Mouse (Mus musculus) cerebellum, adult 2 months (tissue): Measurements from ENCODE around the gene Ubl7. TPM values are rescaled to one million over a fixed set of nuclear protein-coding genes. Genes with fewer than 3 reads are reported as not detected.

ENCODE experiments used
- DNase-seq, 2 experiments: peaks; one replicate each; pipeline ENCODE4 v3.0.0; 2021
- H3K27ac ChIP-seq: fragments of 200-500 bp; 2 replicates; pipeline ENCODE4 v1.5.1; 2012; ENCODE audit warnings: low read length, control low read depth, inconsistent platforms; ENCODE audit not compliant: insufficient read depth
- H3K27me3 ChIP-seq: fragments of 200-500 bp; 2 replicates; pipeline ENCODE4 v1.6.1; 2012; ENCODE audit warnings: inconsistent platforms, mild to moderate bottlenecking, low read length, moderate library complexity; ENCODE audit not compliant: control insufficient read depth, insufficient read depth
- H3K4me1 ChIP-seq: fragments of 200-500 bp; 2 replicates; pipeline ENCODE4 v1.6.1; 2011; ENCODE audit warnings: low read length; ENCODE audit not compliant: control insufficient read depth, insufficient read depth
- H3K4me3 ChIP-seq: fragments of 200-500 bp; replicated peaks from 2 replicates; pipeline ENCODE3; 2011; ENCODE audit warnings: mild to moderate bottlenecking, low read depth, low read length, control low read depth; ENCODE audit not compliant: insufficient read depth
- CTCF ChIP-seq: fragments of 200-500 bp; IDR thresholded peaks from 2 replicates; pipeline ENCODE4 v1.5.1; 2011; ENCODE audit warnings: low read depth, mild to moderate bottlenecking, control low read depth, low read length, moderate library complexity, borderline replicate concordance; ENCODE audit not compliant: insufficient read depth
- POLR2A ChIP-seq: fragments of 200-500 bp; IDR thresholded peaks from 2 replicates; pipeline ENCODE4 v1.6.1; 2011; ENCODE audit warnings: low read length, control low read depth, borderline replicate concordance; ENCODE audit not compliant: insufficient read depth
- WGBS: fragments of 180-500 bp; shearing (Covaris S2); methylation state at CpG from one replicate; pipeline ENCODE4 v1.1.7; 2018; 5-methylcytosine and 5-hydroxymethylcytosine counted together
- polyA plus RNA-seq: library from polyadenylated mRNA; depleted of rRNA; stranded (reverse); fragments of >200 nt; gene quantifications from 2 replicates; pipeline ENCODE4 v1.2.3, GENCODE M21; 2012

Ubl7 gene
- polyA plus RNA-seq, 1 experiment = 133 TPM

DNA sequence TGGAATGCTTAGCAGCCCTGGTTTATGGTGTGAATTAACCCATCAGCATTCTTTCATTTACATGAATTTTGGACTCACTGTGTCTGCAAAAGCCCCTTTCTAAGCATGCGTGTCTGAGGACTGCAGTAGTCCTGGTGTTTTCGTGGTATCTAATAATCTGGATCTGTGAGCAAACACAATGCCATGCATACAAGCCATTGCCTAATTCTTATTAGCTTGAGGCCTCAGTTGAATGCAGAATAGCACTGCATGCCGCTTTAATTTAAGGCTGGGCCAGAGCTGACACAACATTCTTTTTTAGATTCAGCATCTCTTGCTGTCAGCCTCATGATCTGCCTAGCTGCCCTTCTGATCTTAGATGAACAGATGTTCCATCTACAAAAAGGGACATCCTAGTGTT is 9.2 kb upstream of the Ubl7 start:
- H3K27ac ChIP-seq = no peak overlapping the region
- 49% methylated on average over 3 of the region's 3 CpGs for WGBS
- TF ChIP-seq CTCF = no peak
- no peak for TF ChIP-seq POLR2A
- no peak overlapping the region for H3K4me3 ChIP-seq
- DNase-seq = no peak
- no peaks in the 10 kb centered on the region; the same call in 1 of the 2 replicates for H3K27me3 ChIP-seq
- no peaks in the 10 kb centered on the region for H3K4me1 ChIP-seq

DNA sequence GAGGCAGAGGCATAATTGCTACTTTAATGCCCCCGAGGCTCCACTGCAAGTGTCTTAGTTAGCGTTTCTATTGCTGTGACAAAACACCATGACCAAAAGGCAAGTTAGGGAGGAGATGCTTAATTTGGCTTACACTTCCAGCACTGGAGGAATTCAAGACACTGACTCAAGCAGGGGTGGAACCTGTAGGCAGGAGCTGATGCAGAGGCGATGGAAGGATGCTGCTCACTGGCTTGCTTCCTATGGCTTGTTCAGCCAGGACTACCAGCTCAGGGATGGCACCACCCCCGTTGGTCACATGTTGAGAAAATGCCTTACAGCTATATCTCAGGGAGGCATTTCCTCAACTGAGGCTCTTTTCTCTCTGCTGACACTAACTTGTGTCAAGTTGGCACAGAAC is 8.6 kb upstream of the Ubl7 start:
- Histone ChIP-seq H3K27me3 (no peaks in the 10 kb centered on the region; the same call in 1 of the 2 replicates), H3K27ac (no peak overlapping the region), H3K4me1 (no peaks in the 10 kb centered on the region), H3K4me3 (no peak overlapping the region)
- TF ChIP-seq POLR2A (no peak), CTCF (no peak)
- no peak for DNase-seq
- 66% methylated on average over 4 of the region's 4 CpGs for WGBS

DNA sequence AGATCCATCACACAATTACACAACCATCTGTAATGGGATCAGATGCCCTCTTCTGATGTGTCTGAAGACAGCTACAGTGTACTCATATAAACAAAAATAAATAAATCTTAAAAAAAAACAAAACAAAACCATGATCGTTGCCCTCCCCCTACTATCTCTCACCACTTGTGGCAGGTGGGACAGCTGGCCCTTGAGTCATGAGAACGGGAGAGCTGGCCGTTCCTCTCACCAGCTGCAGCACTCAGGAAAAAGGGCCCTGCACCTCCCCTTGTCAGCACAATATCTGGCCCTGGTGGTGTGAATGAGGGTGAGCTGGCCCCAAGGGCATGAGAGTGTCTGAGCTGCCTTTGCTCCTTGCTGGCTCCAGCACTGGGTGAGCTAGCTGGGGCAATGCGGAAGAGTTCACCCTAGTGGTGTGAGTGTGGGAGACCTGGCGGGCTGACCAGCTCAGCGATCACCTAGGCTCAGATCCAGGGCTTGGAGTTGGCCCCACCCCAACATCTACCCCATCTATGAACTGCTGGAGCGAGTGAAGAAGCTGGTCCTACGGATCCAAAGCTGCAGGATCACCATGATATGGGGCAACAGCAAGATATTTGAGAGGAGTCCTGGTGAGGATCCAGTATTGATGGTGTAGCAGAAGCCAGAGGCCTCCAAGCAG is 7.1 kb upstream of the Ubl7 start:
- H3K27ac ChIP-seq = no peak overlapping the region
- 41% methylated on average over 8 of the region's 8 CpGs for WGBS
- H3K4me3 ChIP-seq = no peak overlapping the region
- DNase-seq = no peak
- H3K4me1 ChIP-seq = no peaks in the 10 kb centered on the region
- TF ChIP-seq POLR2A (no peak), CTCF (no peak)
- H3K27me3 ChIP-seq = no peaks in the 10 kb centered on the region; the same call in 1 of the 2 replicates

DNA sequence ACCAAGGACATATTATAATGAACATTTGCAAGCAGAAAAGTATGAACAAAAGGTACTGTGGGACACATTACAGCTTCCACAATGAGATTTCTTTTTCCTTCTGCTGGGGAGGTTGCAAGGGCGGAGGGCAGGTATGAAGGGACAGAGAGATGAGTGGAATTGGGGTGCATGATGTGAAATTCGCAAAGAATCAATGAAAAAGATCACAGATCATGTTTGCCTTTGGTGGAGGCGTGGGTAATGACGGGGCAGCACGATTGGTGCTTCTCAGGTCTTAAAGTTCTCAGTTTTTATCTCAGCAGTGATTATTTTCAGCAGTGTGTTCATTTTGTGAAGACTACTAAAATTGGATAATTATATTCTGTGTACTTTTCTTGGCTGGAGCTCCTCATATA is 6.5 kb upstream of the Ubl7 start:
- no peak for TF ChIP-seq CTCF
- TF ChIP-seq POLR2A = no peak
- Histone ChIP-seq H3K27ac (no peak overlapping the region), H3K27me3 (no peaks in the 10 kb centered on the region; the same call in 1 of the 2 replicates), H3K4me3 (no peak overlapping the region), H3K4me1 (no peaks in the 10 kb centered on the region)
- DNase-seq = no peak
- WGBS = 98% methylated on average over 5 of the region's 5 CpGs

DNA sequence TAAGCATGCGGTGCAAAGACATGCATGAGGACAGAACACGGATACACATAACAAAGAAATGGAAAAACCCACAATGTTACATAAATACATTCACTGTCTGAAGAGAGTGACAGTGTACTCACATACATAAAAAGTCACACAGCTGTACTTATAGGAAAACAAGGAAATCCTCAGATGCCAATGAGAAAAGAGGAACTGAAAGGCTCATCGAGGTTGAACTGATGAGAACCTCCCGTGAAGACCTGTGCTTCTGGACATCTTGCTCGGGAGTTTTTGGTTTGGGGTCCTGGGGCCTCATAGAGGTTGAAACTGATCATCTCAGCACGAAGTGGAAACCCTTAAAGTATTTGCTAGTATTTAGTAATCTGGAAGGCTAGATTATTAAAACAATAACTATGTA is 3.6 kb upstream of the Ubl7 start:
- Histone ChIP-seq H3K4me1 (peaks cover 3% of the 10 kb centered on the region; the same call in 1 of the 2 replicates), H3K27ac (no peak overlapping the region), H3K4me3 (no peak overlapping the region), H3K27me3 (no peaks in the 10 kb centered on the region; the same call in 1 of the 2 replicates)
- TF ChIP-seq POLR2A (no peak), CTCF (no peak)
- no peak for DNase-seq
- WGBS = 78% methylated on average over 6 of the region's 6 CpGs

DNA sequence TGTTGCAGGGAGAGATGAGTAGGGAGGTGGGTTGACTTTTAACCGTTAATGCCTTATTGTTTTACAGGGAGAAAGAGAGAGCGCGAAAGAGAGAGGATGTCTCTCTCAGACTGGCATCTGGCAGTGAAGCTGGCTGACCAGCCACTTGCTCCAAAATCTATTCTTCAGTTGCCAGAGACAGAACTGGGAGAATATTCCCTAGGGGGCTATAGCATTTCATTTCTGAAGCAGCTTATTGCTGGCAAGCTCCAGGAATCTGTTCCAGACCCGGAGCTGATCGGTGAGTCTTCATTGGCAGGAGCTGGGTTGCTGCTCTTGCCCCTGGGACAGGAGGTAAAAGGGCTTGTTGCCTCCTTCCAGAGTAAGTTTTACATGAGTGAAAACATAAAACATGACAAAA is 1.8 kb downstream of the Ubl7 start:
- DNase-seq = no peak
- H3K4me1 ChIP-seq = peaks cover 3% of the 10 kb centered on the region; the same call in 1 of the 2 replicates
- no peaks in the 10 kb centered on the region for H3K27me3 ChIP-seq
- 27% methylated on average over 5 of the region's 5 CpGs for WGBS
- no peak overlapping the region for H3K27ac ChIP-seq
- no peak overlapping the region for H3K4me3 ChIP-seq
- TF ChIP-seq POLR2A = no peak

DNA sequence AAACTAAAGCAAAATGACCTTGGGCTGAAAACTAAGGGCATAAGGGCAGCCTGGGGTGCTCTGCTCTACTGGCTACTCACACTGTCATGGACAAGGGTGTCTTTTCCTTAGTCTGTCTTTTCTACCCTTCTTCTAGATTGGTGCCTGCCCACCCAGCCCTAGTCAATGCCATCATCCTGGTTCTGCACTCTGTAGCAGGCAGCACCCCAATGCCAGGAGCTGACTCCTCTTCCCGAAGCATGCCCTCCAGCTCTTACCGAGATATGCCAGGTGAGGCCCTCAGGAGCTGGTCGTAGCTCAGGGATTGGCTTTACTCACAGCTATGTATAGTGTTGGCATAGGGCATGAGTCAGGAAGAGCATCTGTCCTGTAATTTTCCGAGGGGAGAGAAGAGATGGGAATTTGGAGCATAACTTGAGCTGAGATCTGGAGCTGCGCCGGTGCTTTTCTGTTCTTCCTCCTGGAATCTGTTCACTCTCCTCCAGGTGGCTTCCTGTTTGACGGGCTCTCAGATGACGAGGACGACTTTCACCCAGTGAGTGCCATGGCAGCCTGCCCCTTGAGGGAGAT is 10.8 kb downstream of the Ubl7 start:
- Histone ChIP-seq H3K27ac (peak overlapping the region; percentile 97), H3K27me3 (no peaks in the 10 kb centered on the region), H3K4me1 (peaks cover 23% of the 10 kb centered on the region), H3K4me3 (no peak overlapping the region)
- WGBS = 13% methylated on average over 9 of the region's 9 CpGs
- TF ChIP-seq POLR2A (peak; percentile 33; the same call in 1 of the 2 replicates), CTCF (no peak)
- peak; percentile 82 to 93 for DNase-seq

DNA sequence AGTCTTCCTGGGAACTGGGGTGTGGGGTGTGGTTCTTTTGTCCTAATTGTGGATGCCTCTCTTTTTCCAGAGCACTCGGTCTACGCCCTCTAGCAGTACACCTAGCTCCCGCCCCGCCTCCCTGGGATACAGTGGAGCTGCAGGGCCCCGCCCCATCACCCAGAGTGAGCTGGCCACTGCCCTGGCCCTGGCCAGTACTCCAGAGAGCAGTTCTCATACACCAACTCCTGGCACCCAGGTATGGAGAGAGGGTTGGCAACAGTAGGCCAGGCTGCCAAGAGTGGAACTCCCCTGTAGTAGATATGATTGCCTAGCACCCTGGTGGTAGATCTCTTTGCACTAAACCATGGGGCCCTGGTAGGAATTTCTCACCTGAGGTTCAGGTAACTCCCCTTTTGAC is 11.6 kb downstream of the Ubl7 start:
- Histone ChIP-seq H3K4me3 (no peak overlapping the region), H3K27ac (peak overlapping the region; percentile 77), H3K27me3 (no peaks in the 10 kb centered on the region), H3K4me1 (peaks cover 23% of the 10 kb centered on the region)
- 94% methylated on average over 5 of the region's 5 CpGs for WGBS
- TF ChIP-seq CTCF (no peak), POLR2A (no peak)
- DNase-seq = peak in 1 of 2 experiments; percentile 36
